Mouse (Mus musculus) myocyte (in vitro differentiated cells): Measurements from ENCODE around the gene Aktip.

Experiments
- E2F4 ChIP-seq: IDR thresholded peaks from one replicate; pipeline ENCODE4 v1.6.1; 2011; ENCODE audit warnings: mild to moderate bottlenecking, control low read depth, moderate library complexity; ENCODE audit not compliant: insufficient read depth
- MAX ChIP-seq: IDR thresholded peaks from one replicate; pipeline ENCODE4 v1.6.1; 2011; ENCODE audit warnings: low read depth, mild to moderate bottlenecking, control low read depth
- POLR2A ChIP-seq: IDR thresholded peaks from one replicate; pipeline ENCODE4 v1.6.1; 2011; ENCODE audit warnings: low read depth, mild to moderate bottlenecking, control low read depth, moderate library complexity; ENCODE audit not compliant: insufficient read length
- TCF12 ChIP-seq: IDR thresholded peaks from one replicate; pipeline ENCODE4 v1.6.1; 2011; ENCODE audit warnings: mild to moderate bottlenecking, control low read depth; ENCODE audit not compliant: poor library complexity, insufficient read depth, severe bottlenecking
- TCF3 ChIP-seq: IDR thresholded peaks from one replicate; pipeline ENCODE4 v1.6.1; 2011; ENCODE audit warnings: low read depth, control low read depth; ENCODE audit not compliant: insufficient read length
- USF1 ChIP-seq: IDR thresholded peaks from one replicate; pipeline ENCODE4 v1.6.1; 2011; ENCODE audit warnings: low read depth, mild to moderate bottlenecking, control low read depth, moderate library complexity

- TF ChIP-seq POLR2A (no peak), TCF12 (no peak), E2F4 (no peak), MAX (no peak), USF1 (no peak), TCF3 (no peak)
Measured at GRCm38 (mm10) chr8:91089601-91090000, 110.2 kb downstream of the Aktip start.
